Mouse (Mus musculus): ENCODE results near the gene Ugt1a6a. TPM values are rescaled to one million over a fixed set of nuclear protein-coding genes. Genes with fewer than 3 reads are reported as not detected.
A peak's percentile ranks its signal among the peaks of the same experiment; 100 is the strongest.

Gene Ugt1a6a
- polyA plus RNA-seq, 1 experiment from 2014 or later = 0.48 TPM

DNA sequence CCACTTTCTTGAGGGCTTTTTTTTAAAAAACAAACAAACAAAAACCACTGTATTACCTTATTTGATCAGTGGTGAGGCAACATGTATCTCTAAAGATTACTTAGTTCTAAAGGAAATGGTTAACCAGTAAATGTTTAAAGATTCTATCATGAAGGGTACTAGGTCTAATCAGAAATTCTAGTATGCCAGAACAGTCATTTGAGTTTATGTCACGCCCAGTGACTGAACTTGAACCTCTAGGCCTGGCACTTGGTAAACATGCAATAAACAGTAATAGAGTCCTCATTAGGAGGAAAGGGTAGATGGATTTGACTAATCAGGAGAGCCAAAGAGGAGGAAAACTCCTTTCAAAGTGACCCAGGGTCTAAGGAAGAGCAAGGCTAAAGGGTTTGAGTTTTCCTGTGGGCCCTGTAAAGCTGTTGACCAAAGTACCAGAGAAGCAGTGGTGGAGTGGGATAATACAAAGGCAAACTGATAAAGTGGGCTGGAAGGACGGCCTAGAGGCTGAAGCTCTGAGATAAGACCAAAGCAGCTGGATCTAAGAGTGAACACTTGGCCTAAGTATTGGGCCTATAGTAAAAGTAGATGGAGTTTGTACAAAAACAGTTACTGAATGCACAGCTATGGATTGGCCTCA, 72.4 kb downstream of the Ugt1a6a start:
- WGBS = 73% methylated on average over 2 of the region's 2 CpGs
- ATAC-seq (replicated peaks; ENCODE audit: insufficient number of reproducible peaks, low FRiP score, low TSS enrichment, low read depth) = no peak
- no peak overlapping the region for H3K4me2 ChIP-seq (ENCODE audit: low read depth, low read length)

DNA sequence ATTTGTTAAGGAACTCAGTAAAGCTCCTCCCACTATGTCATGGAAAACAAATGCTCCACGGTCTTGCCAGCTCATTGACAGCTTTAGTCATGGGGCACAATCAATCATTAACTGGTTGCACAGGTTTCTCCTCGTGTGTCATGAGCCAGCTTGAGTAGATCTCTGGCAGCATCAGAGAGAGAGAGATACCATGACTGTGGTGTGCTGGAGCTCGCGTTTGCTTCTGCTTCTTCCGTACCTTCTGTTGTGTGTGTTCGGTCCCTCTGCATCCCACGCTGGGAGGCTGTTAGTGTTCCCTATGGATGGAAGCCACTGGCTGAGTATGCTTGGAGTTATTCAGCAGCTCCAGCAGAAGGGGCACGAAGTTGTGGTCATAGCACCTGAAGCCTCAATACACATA, 77.2 kb downstream of the Ugt1a6a start, which contains the start of gene Ugt1a1:
TSS of gene Ugt1a1 (plus strand) at position 148 of the 400 bp plus-strand sequence.
- Histone ChIP-seq H3K36me3 (replicated peaks; ENCODE audit: control insufficient read depth, insufficient read depth, low read depth, low read length) (no peaks in the 10 kb centered on the region), H3K4me3 (ENCODE audit: low read depth, low read length) (no peak within 1 kb of the TSS), H3K9ac (replicated peaks; ENCODE audit: low read length) (no peak within 1 kb of the TSS), H3K27ac (replicated peaks; ENCODE audit: low read depth, low read length) (no peak within 1 kb of the TSS), H3K4me1 (ENCODE audit: control insufficient read depth, insufficient read depth, low read length) (no peaks in the 10 kb centered on the region), H3K27me3 (ENCODE audit: control insufficient read depth, insufficient read depth, low read length) (no peaks in the 10 kb centered on the region), H3K4me2 (ENCODE audit: low read depth, low read length) (no peak within 1 kb of the TSS), H3K9me3 (replicated peaks; ENCODE audit: control insufficient read depth, low read length) (peaks cover 43% of the 10 kb centered on the region)
- ATAC-seq (replicated peaks; ENCODE audit: insufficient number of reproducible peaks, low FRiP score, low TSS enrichment, low read depth) (no peak), DNase-seq (ENCODE audit: low spot score) (peak; percentile 5)
- WGBS = 72% methylated on average over 8 of the region's 8 CpGs

More for the DNA sequence above, 72.4 kb downstream of the Ugt1a6a start:
- Histone ChIP-seq H3K4me1 (ENCODE audit: control insufficient read depth, insufficient read depth, low read length) (no peaks in the 10 kb centered on the region), H3K36me3 (replicated peaks; ENCODE audit: control insufficient read depth, insufficient read depth, low read depth, low read length) (no peaks in the 10 kb centered on the region), H3K4me3 (ENCODE audit: low read depth, low read length) (no peak overlapping the region), H3K9me3 (replicated peaks; ENCODE audit: control insufficient read depth, low read length) (peaks cover 7% of the 10 kb centered on the region), H3K27me3 (ENCODE audit: control insufficient read depth, insufficient read depth, low read length) (no peaks in the 10 kb centered on the region), H3K9ac (replicated peaks; ENCODE audit: low read length) (no peak overlapping the region), H3K27ac (replicated peaks; ENCODE audit: low read depth, low read length) (no peak overlapping the region)
- DNase-seq (ENCODE audit: low spot score) = no peak

GRCm38 (mm10) chr1:88212341-88213045, 77.9 kb downstream of the Ugt1a6a start:
- peak; percentile 1 for DNase-seq (ENCODE audit: low spot score)
- Histone ChIP-seq H3K4me2 (ENCODE audit: low read depth, low read length) (no peak overlapping the region), H3K27ac (replicated peaks; ENCODE audit: low read depth, low read length) (no peak overlapping the region), H3K9ac (replicated peaks; ENCODE audit: low read length) (no peak overlapping the region), H3K9me3 (replicated peaks; ENCODE audit: control insufficient read depth, low read length) (peaks cover 50% of the 10 kb centered on the region), H3K27me3 (ENCODE audit: control insufficient read depth, insufficient read depth, low read length) (no peaks in the 10 kb centered on the region), H3K4me3 (ENCODE audit: low read depth, low read length) (no peak overlapping the region), H3K36me3 (replicated peaks; ENCODE audit: control insufficient read depth, insufficient read depth, low read depth, low read length) (no peaks in the 10 kb centered on the region), H3K4me1 (ENCODE audit: control insufficient read depth, insufficient read depth, low read length) (no peaks in the 10 kb centered on the region)
- 61% methylated on average over 8 of the region's 8 CpGs for WGBS
- no peak for ATAC-seq (replicated peaks; ENCODE audit: insufficient number of reproducible peaks, low FRiP score, low TSS enrichment, low read depth)

DNA sequence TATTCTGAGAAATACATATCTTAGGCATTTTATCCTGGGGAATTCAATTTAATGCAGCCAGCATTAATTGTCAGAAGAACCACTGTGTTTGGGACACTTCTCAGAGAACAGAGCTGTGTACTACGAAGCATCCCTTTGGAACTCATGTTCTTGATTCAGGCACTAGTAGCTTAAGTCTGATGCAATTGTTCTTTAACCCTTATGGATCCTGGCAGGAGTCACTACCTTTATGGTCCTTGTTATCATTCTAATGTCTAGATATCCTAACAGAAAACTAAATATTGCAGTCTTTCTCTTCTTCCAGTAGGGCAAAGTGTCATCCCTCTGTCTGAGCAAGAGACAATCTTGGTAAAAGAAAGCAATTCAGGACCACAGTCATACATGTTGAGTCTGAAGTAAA, 78.5 kb downstream of the Ugt1a6a start:
- no peak overlapping the region for H3K9ac ChIP-seq (replicated peaks; ENCODE audit: low read length)
- WGBS = 84% methylated on average over 1 of the region's 1 CpGs
- ATAC-seq (replicated peaks; ENCODE audit: insufficient number of reproducible peaks, low FRiP score, low TSS enrichment, low read depth) = no peak
- no peak for DNase-seq (ENCODE audit: low spot score)
- H3K27me3 ChIP-seq (ENCODE audit: control insufficient read depth, insufficient read depth, low read length) = no peaks in the 10 kb centered on the region
- H3K4me3 ChIP-seq (ENCODE audit: low read depth, low read length) = no peak overlapping the region
- no peak overlapping the region for H3K27ac ChIP-seq (replicated peaks; ENCODE audit: low read depth, low read length)
- peaks cover 52% of the 10 kb centered on the region for H3K9me3 ChIP-seq (replicated peaks; ENCODE audit: control insufficient read depth, low read length)
- no peaks in the 10 kb centered on the region for H3K4me1 ChIP-seq (ENCODE audit: control insufficient read depth, insufficient read depth, low read length)
- no peak overlapping the region for H3K4me2 ChIP-seq (ENCODE audit: low read depth, low read length)
- no peaks in the 10 kb centered on the region for H3K36me3 ChIP-seq (replicated peaks; ENCODE audit: control insufficient read depth, insufficient read depth, low read depth, low read length)

- no peak overlapping the region for H3K9ac ChIP-seq (replicated peaks; ENCODE audit: low read length)
- H3K27ac ChIP-seq (replicated peaks; ENCODE audit: low read depth, low read length) = no peak overlapping the region
- H3K36me3 ChIP-seq (replicated peaks; ENCODE audit: control insufficient read depth, insufficient read depth, low read depth, low read length) = no peaks in the 10 kb centered on the region
- H3K4me2 ChIP-seq (ENCODE audit: low read depth, low read length) = no peak overlapping the region
- ATAC-seq (replicated peaks; ENCODE audit: insufficient number of reproducible peaks, low FRiP score, low TSS enrichment, low read depth) (peak; percentile 16), DNase-seq (ENCODE audit: low spot score) (peak; percentile 11)
- no peak overlapping the region for H3K4me3 ChIP-seq (ENCODE audit: low read depth, low read length)
- H3K4me1 ChIP-seq (ENCODE audit: control insufficient read depth, insufficient read depth, low read length) = no peaks in the 10 kb centered on the region
- 79% methylated on average over 2 of the region's 2 CpGs for WGBS
- no peaks in the 10 kb centered on the region for H3K27me3 ChIP-seq (ENCODE audit: control insufficient read depth, insufficient read depth, low read length)
- H3K9me3 ChIP-seq (replicated peaks; ENCODE audit: control insufficient read depth, low read length) = peaks cover 52% of the 10 kb centered on the region
Observed at GRCm38 (mm10) chr1:88213766-88214461, 79.3 kb downstream of the Ugt1a6a start.

DNA sequence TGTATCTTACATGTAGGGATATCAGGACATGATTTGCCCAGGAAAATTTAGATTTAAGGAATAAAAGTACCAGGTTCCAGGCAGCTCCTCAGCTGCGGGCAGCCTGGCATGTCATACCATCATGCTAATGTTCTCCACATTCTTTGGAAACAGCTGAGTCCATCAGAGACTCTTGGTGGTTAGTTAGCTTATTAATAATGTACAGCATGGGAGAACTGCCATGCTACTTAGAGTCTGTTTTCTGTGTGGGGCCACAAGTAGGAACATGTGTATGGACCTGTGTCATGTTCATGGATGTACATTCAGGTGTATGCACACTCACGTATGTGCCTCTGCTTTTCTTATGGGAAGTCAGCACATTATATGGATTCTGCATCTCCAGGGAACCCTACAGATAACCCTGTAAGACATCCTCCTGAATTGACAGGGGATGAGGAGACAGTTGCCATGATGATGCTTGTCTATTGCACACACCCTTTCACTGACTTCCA, 79.9 kb downstream of the Ugt1a6a start:
- Histone ChIP-seq H3K36me3 (replicated peaks; ENCODE audit: control insufficient read depth, insufficient read depth, low read depth, low read length) (no peaks in the 10 kb centered on the region), H3K27me3 (ENCODE audit: control insufficient read depth, insufficient read depth, low read length) (no peaks in the 10 kb centered on the region), H3K4me1 (ENCODE audit: control insufficient read depth, insufficient read depth, low read length) (no peaks in the 10 kb centered on the region), H3K27ac (replicated peaks; ENCODE audit: low read depth, low read length) (no peak overlapping the region), H3K4me3 (ENCODE audit: low read depth, low read length) (no peak overlapping the region), H3K9me3 (replicated peaks; ENCODE audit: control insufficient read depth, low read length) (peaks cover 52% of the 10 kb centered on the region), H3K9ac (replicated peaks; ENCODE audit: low read length) (no peak overlapping the region), H3K4me2 (ENCODE audit: low read depth, low read length) (no peak overlapping the region)
- WGBS = 76% methylated on average over 2 of the region's 2 CpGs
- no peak for DNase-seq (ENCODE audit: low spot score)
- ATAC-seq (replicated peaks; ENCODE audit: insufficient number of reproducible peaks, low FRiP score, low TSS enrichment, low read depth) = no peak

DNA sequence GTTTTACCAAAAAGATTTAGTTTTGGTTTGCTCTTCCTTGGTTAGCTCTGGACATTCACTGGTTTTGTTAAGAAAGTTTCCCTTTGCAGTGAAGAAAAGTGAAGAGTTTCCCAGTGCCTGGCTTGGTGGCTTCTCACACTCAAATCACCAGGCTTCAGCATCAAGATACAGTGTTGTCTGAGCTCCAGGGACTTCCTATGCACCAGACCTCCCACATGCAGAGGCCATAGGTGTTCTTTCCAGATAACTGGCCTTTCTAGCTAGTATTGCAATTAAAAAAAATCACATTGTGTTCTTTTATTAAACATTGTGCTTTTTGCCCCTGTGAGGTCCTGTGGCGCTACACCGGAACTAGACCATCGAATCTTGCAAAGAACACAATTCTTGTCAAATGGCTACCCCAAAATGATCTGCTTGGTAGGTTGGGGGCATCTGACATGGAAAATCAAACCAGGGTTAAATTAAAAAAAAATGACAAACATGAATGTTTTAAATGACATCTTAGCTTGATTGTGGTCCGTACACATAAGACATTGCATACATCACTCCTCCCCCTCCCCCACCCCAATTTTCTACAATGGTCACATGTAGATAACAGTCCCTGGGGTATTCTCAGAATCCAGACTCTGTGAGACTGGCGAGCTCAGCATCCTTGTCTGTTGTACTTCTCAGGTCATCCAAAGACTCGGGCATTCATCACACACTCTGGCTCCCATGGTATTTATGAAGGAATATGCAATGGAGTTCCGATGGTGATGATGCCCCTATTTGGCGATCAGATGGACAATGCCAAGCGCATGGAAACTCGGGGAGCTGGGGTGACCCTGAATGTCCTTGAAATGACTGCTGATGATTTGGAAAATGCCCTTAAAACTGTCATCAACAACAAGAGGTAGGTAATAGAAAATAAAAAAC, 81.1 kb downstream of the Ugt1a6a start:
- H3K27ac ChIP-seq (replicated peaks; ENCODE audit: low read depth, low read length) = no peak overlapping the region
- no peak overlapping the region for H3K4me3 ChIP-seq (ENCODE audit: low read depth, low read length)
- peaks cover 52% of the 10 kb centered on the region for H3K9me3 ChIP-seq (replicated peaks; ENCODE audit: control insufficient read depth, low read length)
- DNase-seq (ENCODE audit: low spot score) = peak; percentile 6
- no peak overlapping the region for H3K9ac ChIP-seq (replicated peaks; ENCODE audit: low read length)
- H3K36me3 ChIP-seq (replicated peaks; ENCODE audit: control insufficient read depth, insufficient read depth, low read depth, low read length) = no peaks in the 10 kb centered on the region
- 0 out of 2 replicates have a peak, but pooled peaks have one; percentile 5 for ATAC-seq (replicated peaks; ENCODE audit: insufficient number of reproducible peaks, low FRiP score, low TSS enrichment, low read depth)
- no peaks in the 10 kb centered on the region for H3K27me3 ChIP-seq (ENCODE audit: control insufficient read depth, insufficient read depth, low read length)
- 73% methylated on average over 10 of the region's 10 CpGs for WGBS
- H3K4me2 ChIP-seq (ENCODE audit: low read depth, low read length) = no peak overlapping the region
- no peaks in the 10 kb centered on the region for H3K4me1 ChIP-seq (ENCODE audit: control insufficient read depth, insufficient read depth, low read length)

Measured in embryonic facial prominence, embryonic 11.5 days (tissue).